Mouse (Mus musculus): ENCODE measurements around the gene Lipa.

Gene Lipa

DNA sequence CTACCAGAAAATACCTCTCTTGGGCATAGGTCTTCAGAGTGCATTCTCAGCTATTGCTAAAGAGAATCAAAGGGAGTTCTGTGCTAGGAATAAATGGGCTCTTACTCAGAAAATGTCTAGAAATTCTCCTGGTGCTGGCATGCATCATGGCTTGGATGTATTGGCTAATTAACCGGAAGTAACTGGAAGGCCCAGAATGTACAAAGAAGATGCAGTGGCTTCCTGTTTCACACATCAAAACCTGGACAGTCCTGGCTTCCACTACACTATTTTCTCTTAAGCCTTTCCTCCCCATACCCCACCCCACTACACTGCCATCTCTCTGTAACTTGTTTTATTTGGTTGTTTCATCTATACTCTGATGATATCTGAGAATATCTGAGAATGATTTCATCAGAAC is 12.1 kb upstream of the Lipa start:
- TF ChIP-seq CTCF (conservative IDR thresholded peaks at IDR 0.05; ENCODE audit: low read length) (no peak), NANOG (IDR thresholded peaks at IDR 0.05; ENCODE audit: borderline replicate concordance, low read length) (no peak)
- Histone ChIP-seq H3K36me3 (ENCODE audit: insufficient read depth, low read length) (no peaks in the 10 kb centered on the region), H3K4me3 (replicated peaks; ENCODE audit: low read length) (no peak overlapping the region)

DNA sequence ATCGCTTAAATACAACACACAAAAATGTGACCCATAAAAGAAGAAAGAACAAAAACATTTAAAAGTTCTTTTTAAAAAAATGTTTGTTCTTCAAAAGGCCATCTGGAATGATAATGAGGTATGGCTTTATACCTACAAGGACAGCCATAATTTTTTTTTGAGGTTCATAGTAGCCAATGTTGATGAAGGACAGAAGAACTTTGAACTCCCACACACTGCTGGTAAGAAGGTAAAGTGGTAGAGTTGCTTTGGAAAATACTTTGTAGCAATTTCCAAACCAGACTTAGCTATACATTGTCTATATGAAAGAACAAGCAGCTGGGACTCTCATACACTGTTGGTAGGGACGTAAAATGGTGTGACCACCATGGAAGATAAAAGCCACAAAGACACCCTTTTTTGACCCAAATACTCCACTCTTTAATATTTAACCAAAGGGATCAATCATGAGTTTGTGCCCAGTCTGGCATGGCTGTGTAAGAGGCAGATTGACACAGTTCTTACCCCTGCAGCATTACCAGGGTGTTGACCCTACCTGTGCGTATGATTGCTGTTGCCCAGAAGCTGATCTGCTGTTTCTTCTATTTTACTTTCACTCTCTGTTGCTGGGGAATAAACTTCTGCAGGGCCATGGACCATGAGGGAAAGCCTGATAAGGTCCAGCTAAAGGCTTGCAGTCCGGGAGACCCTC is 4.9 kb upstream of the Lipa start:
- no peak for TF ChIP-seq NANOG (IDR thresholded peaks at IDR 0.05; ENCODE audit: borderline replicate concordance, low read length)
- TF ChIP-seq POU5F1 (IDR thresholded peaks at IDR 0.05; ENCODE audit: borderline replicate concordance, low read length): no peak
- TF ChIP-seq CTCF (conservative IDR thresholded peaks at IDR 0.05; ENCODE audit: low read length): no peak
- Histone ChIP-seq H3K4me3 (replicated peaks; ENCODE audit: low read length) (no peak overlapping the region), H3K9me3 (ENCODE audit: low read length) (peaks cover 23% of the 10 kb centered on the region), H3K27me3 (ENCODE audit: insufficient read depth, low read length) (0 out of 2 replicates have a peak, but pooled peaks cover 1% of the 10 kb centered on the region), H3K36me3 (ENCODE audit: insufficient read depth, low read length) (no peaks in the 10 kb centered on the region), H3K4me1 (replicated peaks; ENCODE audit: low read depth, low read length) (peaks cover 3% of the 10 kb centered on the region)

More for the DNA sequence above, 12.1 kb upstream of the Lipa start:
- H3K9me3 ChIP-seq (ENCODE audit: low read length): peaks cover 10% of the 10 kb centered on the region
- no peaks in the 10 kb centered on the region for H3K4me1 ChIP-seq (replicated peaks; ENCODE audit: low read depth, low read length)
- no peaks in the 10 kb centered on the region for H3K27me3 ChIP-seq (ENCODE audit: insufficient read depth, low read length)

DNA sequence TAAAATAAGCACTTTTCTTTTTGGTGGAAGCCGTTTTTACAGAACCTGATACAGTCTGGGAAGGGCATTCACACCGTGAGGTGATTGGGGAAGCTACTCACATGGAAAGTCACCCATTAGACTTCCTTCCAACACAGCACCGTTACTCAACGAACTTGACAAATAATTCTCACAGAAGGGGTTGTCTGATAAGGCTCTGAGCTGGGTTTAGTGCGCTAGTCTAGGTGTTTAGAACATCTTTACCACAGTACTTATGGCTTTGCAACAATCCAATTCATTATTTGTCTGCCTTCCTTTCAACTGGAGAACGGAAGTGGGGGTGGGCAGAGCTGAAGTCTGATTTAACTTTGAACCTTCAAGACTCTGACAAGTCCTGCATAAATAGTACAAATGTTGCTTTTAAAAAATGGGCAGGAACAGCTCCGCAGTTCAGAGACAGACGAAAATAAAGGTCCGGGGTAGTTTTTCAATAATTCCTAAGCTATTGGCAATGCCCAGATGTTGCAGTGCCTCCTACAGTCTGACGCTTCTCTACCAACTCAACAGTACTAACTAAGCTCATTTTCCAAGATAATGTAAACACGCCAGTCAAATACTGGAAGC is 852 bp downstream of the Lipa start:
- H3K9me3 ChIP-seq (ENCODE audit: low read length): no peaks in the 10 kb centered on the region
- H3K27me3 ChIP-seq (ENCODE audit: insufficient read depth, low read length): 0 out of 2 replicates have a peak, but pooled peaks cover 8% of the 10 kb centered on the region
- H3K4me3 ChIP-seq (replicated peaks; ENCODE audit: low read length): peak overlapping the region; percentile 84
- no peaks in the 10 kb centered on the region for H3K36me3 ChIP-seq (ENCODE audit: insufficient read depth, low read length)
- no peak for TF ChIP-seq NANOG (IDR thresholded peaks at IDR 0.05; ENCODE audit: borderline replicate concordance, low read length)
- H3K4me1 ChIP-seq (replicated peaks; ENCODE audit: low read depth, low read length): peaks cover 24% of the 10 kb centered on the region

DNA sequence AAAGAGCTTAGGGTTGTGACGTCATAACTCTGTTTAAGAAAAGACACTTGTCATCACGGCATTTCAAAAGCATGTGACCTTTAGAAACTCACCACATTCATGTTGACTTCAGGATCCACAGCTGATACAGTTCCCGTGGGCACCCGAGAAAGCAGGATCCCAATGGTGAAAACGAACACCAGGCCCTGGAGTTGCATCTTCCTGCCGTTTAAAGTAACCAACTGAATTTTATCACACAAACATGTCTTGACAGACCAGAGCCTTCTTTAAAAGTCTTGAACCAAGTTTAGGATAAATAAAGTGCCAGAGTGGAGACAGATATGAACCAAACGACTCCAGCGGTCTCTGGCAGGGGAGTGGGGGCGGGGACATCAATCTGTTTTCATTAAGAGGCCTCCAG is 2.6 kb downstream of the Lipa start:
- TF ChIP-seq NANOG (IDR thresholded peaks at IDR 0.05; ENCODE audit: borderline replicate concordance, low read length) (no peak), CTCF (conservative IDR thresholded peaks at IDR 0.05; ENCODE audit: low read length) (no peak), POU5F1 (IDR thresholded peaks at IDR 0.05; ENCODE audit: borderline replicate concordance, low read length) (no peak)
- H3K9me3 ChIP-seq (ENCODE audit: low read length): no peaks in the 10 kb centered on the region

DNA sequence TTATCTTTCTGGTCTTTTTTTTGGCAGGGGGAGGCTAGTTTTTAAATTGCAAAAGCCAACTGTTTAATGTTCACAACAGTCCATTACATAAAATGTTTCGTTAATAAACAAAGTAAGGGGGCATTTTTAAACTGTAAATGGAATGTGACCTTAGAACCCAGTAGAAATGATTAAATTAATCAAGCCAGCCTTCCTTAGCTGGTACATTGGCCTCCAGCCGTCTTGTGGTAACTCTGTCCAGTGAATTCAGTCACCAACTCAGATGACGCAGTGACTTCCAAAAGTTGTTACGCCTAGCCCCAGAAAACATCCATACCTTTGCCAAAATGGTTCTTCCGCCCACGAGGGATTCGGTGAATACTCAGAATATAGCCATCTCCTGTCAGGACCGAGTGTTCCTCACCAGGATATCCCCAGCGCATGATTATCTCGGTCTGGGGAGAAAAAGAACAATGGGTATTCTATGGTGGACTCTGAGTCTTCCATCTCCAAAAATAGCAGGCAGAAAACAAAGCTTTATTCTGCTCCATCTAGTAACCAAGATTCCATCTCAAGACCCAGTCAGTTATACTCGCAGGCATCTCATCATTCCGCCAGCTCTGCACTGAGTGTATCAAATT is 4.1 kb downstream of the Lipa start:
- TF ChIP-seq POU5F1 (IDR thresholded peaks at IDR 0.05; ENCODE audit: borderline replicate concordance, low read length) (no peak), CTCF (conservative IDR thresholded peaks at IDR 0.05; ENCODE audit: low read length) (no peak), NANOG (IDR thresholded peaks at IDR 0.05; ENCODE audit: borderline replicate concordance, low read length) (no peak)
- Histone ChIP-seq H3K4me3 (replicated peaks; ENCODE audit: low read length) (no peak overlapping the region), H3K4me1 (replicated peaks; ENCODE audit: low read depth, low read length) (peaks cover 27% of the 10 kb centered on the region), H3K9me3 (ENCODE audit: low read length) (no peaks in the 10 kb centered on the region), H3K36me3 (ENCODE audit: insufficient read depth, low read length) (no peaks in the 10 kb centered on the region), H3K27me3 (ENCODE audit: insufficient read depth, low read length) (0 out of 2 replicates have a peak, but pooled peaks cover 8% of the 10 kb centered on the region)

More for the DNA sequence above, 2.6 kb downstream of the Lipa start:
- H3K27me3 ChIP-seq (ENCODE audit: insufficient read depth, low read length): 0 out of 2 replicates have a peak, but pooled peaks cover 8% of the 10 kb centered on the region
- no peaks in the 10 kb centered on the region for H3K36me3 ChIP-seq (ENCODE audit: insufficient read depth, low read length)
- H3K4me1 ChIP-seq (replicated peaks; ENCODE audit: low read depth, low read length): peaks cover 27% of the 10 kb centered on the region
- no peak overlapping the region for H3K4me3 ChIP-seq (replicated peaks; ENCODE audit: low read length)

DNA sequence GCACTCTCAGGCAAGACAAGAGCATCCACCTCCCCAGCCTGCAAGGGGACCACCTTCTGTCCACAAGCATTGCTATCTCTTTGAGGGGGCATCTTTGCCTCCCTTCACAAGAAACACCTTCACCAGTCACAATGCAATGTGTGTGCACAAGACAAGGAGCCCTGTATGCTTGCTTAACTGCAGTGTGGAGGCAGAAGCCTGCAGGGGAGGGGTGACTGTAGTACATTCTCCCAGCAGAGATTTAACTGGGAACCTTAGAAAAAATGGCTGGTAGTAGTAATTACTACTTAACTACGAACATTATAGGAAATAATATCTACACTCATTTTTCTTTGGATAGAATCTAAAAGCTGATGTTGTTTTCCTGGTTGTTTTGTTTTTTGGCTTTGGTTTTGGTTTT is 5.3 kb downstream of the Lipa start:
- Histone ChIP-seq H3K9me3 (ENCODE audit: low read length) (no peaks in the 10 kb centered on the region), H3K4me1 (replicated peaks; ENCODE audit: low read depth, low read length) (peaks cover 21% of the 10 kb centered on the region), H3K27me3 (ENCODE audit: insufficient read depth, low read length) (0 out of 2 replicates have a peak, but pooled peaks cover 4% of the 10 kb centered on the region), H3K36me3 (ENCODE audit: insufficient read depth, low read length) (no peaks in the 10 kb centered on the region), H3K4me3 (replicated peaks; ENCODE audit: low read length) (no peak overlapping the region; the same call in 1 of the 2 replicates)
- TF ChIP-seq NANOG (IDR thresholded peaks at IDR 0.05; ENCODE audit: borderline replicate concordance, low read length) (no peak), POU5F1 (IDR thresholded peaks at IDR 0.05; ENCODE audit: borderline replicate concordance, low read length) (no peak), CTCF (conservative IDR thresholded peaks at IDR 0.05; ENCODE audit: low read length) (no peak)

DNA sequence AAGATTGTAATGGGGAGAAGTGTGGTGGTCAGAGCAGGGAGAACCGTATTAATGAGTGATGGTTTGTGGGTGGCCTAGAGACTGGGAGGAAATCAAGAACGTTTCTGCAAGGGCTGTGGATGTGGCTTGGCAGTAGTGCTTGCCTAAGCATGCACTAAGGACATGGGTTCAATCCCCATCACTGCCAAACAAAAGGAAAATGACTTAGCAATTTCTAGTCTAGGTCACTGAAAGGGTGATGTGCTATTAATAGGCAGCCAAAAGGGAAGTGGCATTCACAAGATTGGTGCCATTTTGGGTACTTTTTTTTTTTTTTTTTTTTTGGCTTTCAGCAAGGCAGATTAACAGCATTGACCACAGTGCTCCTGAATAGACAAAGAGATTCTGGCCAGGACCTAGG is 5.9 kb downstream of the Lipa start:
- H3K36me3 ChIP-seq (ENCODE audit: insufficient read depth, low read length): no peaks in the 10 kb centered on the region
- no peaks in the 10 kb centered on the region for H3K27me3 ChIP-seq (ENCODE audit: insufficient read depth, low read length)
- TF ChIP-seq POU5F1 (IDR thresholded peaks at IDR 0.05; ENCODE audit: borderline replicate concordance, low read length): no peak
- no peak for TF ChIP-seq NANOG (IDR thresholded peaks at IDR 0.05; ENCODE audit: borderline replicate concordance, low read length)
- no peak for TF ChIP-seq CTCF (conservative IDR thresholded peaks at IDR 0.05; ENCODE audit: low read length)

DNA sequence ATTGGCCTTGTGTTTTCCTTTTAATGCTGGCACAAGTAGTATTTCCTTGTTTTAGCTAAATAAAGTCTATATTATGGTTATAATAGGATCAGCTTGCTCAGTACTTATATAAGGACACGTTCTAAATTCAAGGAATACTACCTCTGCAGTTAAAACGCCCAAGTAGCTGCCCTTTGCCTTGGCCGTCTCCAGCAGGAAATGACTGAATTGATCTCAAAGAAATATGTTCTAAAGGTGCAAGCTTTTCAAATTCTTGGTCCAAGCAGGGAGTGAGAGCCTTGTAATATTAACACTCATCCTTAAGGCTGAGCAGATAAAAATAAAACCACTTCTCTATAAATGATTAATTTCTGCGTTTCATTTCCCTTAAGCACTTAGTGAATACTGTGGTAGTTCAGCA is 7.2 kb downstream of the Lipa start:
- Histone ChIP-seq H3K9me3 (ENCODE audit: low read length) (no peaks in the 10 kb centered on the region), H3K4me1 (replicated peaks; ENCODE audit: low read depth, low read length) (peaks cover 10% of the 10 kb centered on the region), H3K36me3 (ENCODE audit: insufficient read depth, low read length) (no peaks in the 10 kb centered on the region), H3K4me3 (replicated peaks; ENCODE audit: low read length) (no peak overlapping the region), H3K27me3 (ENCODE audit: insufficient read depth, low read length) (no peaks in the 10 kb centered on the region)
- TF ChIP-seq CTCF (conservative IDR thresholded peaks at IDR 0.05; ENCODE audit: low read length) (no peak), POU5F1 (IDR thresholded peaks at IDR 0.05; ENCODE audit: borderline replicate concordance, low read length) (no peak), NANOG (IDR thresholded peaks at IDR 0.05; ENCODE audit: borderline replicate concordance, low read length) (no peak)

More for the DNA sequence above, 5.9 kb downstream of the Lipa start:
- Histone ChIP-seq H3K9me3 (ENCODE audit: low read length) (no peaks in the 10 kb centered on the region), H3K4me3 (replicated peaks; ENCODE audit: low read length) (no peak overlapping the region), H3K4me1 (replicated peaks; ENCODE audit: low read depth, low read length) (peaks cover 15% of the 10 kb centered on the region)
